Mouse (Mus musculus) MEL (cell line): ENCODE measurements around the gene Ergic1. TPM values are rescaled to one million over a fixed set of nuclear protein-coding genes. Genes with fewer than 3 reads are reported as not detected.

Source experiments
- DNase-seq: peaks from one replicate; pipeline ENCODE4 v3.0.0; 2011; ENCODE audit warnings: low read depth, low spot score
- H3K27ac ChIP-seq: 2 replicates; pipeline ENCODE4 v1.5.1; 2012; ENCODE audit warnings: low read depth, mild to moderate bottlenecking, control low read depth, low read length, moderate library complexity; ENCODE audit not compliant: control insufficient read depth
- H3K27me3 ChIP-seq, 2 experiments: fragments of 150-350 bp in 1 of 2; sonication (generic) in 1 of 2; 2 replicates each; pipeline ENCODE4 v1.6.1; 2012; ENCODE audit warnings: low read length in 2 of 2, mild to moderate bottlenecking in 2 of 2, improper control_type of control experiment in 1 of 2, moderate library complexity in 1 of 2; ENCODE audit not compliant: insufficient read depth in 2 of 2, control insufficient read depth in 1 of 2
- H3K36me3 ChIP-seq, 2 experiments: 2 replicates each; pipeline ENCODE4 v1.6.1; 2012 to 2014; ENCODE audit warnings: low read length in 2 of 2, improper control_type of control experiment in 1 of 2, inconsistent platforms in 1 of 2, mild to moderate bottlenecking in 1 of 2; ENCODE audit not compliant: insufficient read depth in 2 of 2, control insufficient read depth in 1 of 2
- H3K4me1 ChIP-seq, 2 experiments: fragments of 150-350 bp in 1 of 2; sonication (generic) in 1 of 2; 2 replicates each; pipeline ENCODE4 v1.6.1; 2012; ENCODE audit warnings: low read length in 2 of 2, improper control_type of control experiment in 1 of 2, mild to moderate bottlenecking in 1 of 2; ENCODE audit not compliant: insufficient read depth in 2 of 2, control insufficient read depth in 1 of 2
- H3K4me3 ChIP-seq, 2 experiments: fragments of 150-350 bp in 1 of 2; sonication (generic) in 1 of 2; 2 replicates each; pipeline ENCODE4 v1.5.1; 2012; ENCODE audit warnings: low read depth in 2 of 2, low read length in 2 of 2, mild to moderate bottlenecking in 2 of 2, moderate library complexity in 2 of 2, control low read depth in 1 of 2, improper control_type of control experiment in 1 of 2; ENCODE audit not compliant: control insufficient read depth in 1 of 2, insufficient read depth in 1 of 2
- H3K79me2 ChIP-seq: 2 replicates; pipeline ENCODE4 v1.6.1; 2012; ENCODE audit warnings: mild to moderate bottlenecking, low read length, moderate library complexity; ENCODE audit not compliant: control insufficient read depth, poor library complexity, insufficient read depth
- H3K9ac ChIP-seq: 2 replicates; pipeline ENCODE4 v1.6.1; 2012; ENCODE audit warnings: low read depth, mild to moderate bottlenecking, control low read depth, low read length, moderate library complexity; ENCODE audit not compliant: control insufficient read depth, poor library complexity, severe bottlenecking
- H3K9me3 ChIP-seq: fragments of 150-350 bp; sonication (generic); replicated peaks from 2 replicates; pipeline ENCODE4 v1.6.1; 2012; ENCODE audit warnings: mild to moderate bottlenecking, low read length, improper control_type of control experiment, moderate library complexity; ENCODE audit not compliant: insufficient read depth
- BHLHE40 ChIP-seq: IDR thresholded peaks from 2 replicates; pipeline ENCODE4 v1.6.1; 2012; ENCODE audit warnings: low read depth, mild to moderate bottlenecking, inconsistent platforms, low read length, improper control_type of control experiment, borderline replicate concordance
- CTCF ChIP-seq, 3 experiments: IDR thresholded peaks in 2 of 3; conservative IDR thresholded peaks in 1 of 3; 2 replicates each; pipeline ENCODE4 v1.5.1; 2011 to 2012; ENCODE audit warnings: low read length in 3 of 3, low read depth in 2 of 3, mild to moderate bottlenecking in 2 of 3, improper control_type of control experiment in 1 of 3, inconsistent platforms in 1 of 3, mixed read lengths in 1 of 3, moderate library complexity in 1 of 3; ENCODE audit not compliant: control insufficient read depth in 1 of 3, insufficient read depth in 1 of 3, poor library complexity in 1 of 3, severe bottlenecking in 1 of 3
- ELF1 ChIP-seq: IDR thresholded peaks from 2 replicates; pipeline ENCODE4 v1.6.1; 2014; ENCODE audit warnings: low read depth, mild to moderate bottlenecking, inconsistent platforms, low read length, improper control_type of control experiment, moderate library complexity
- EP300 ChIP-seq, 2 experiments: IDR thresholded peaks; 2 replicates each; pipeline ENCODE4 v1.6.1; 2011; ENCODE audit warnings: improper control_type of control experiment in 2 of 2, low read length in 2 of 2, low read depth in 1 of 2, mild to moderate bottlenecking in 1 of 2
- ETS1 ChIP-seq: IDR thresholded peaks from 2 replicates; pipeline ENCODE4 v1.6.1; 2012; ENCODE audit warnings: low read depth, mild to moderate bottlenecking, inconsistent platforms, low read length, improper control_type of control experiment, moderate library complexity
- GATA1 ChIP-seq: IDR thresholded peaks from 2 replicates; pipeline ENCODE4 v1.6.1; 2011; ENCODE audit warnings: low read depth, low read length, improper control_type of control experiment
- JUND ChIP-seq: IDR thresholded peaks from 2 replicates; pipeline ENCODE4 v1.6.1; 2011; ENCODE audit warnings: low read depth, mild to moderate bottlenecking, improper control_type of control experiment, low read length
- MAFK ChIP-seq: IDR thresholded peaks from 2 replicates; pipeline ENCODE4 v1.6.1; 2011; ENCODE audit warnings: low read depth, mild to moderate bottlenecking, low read length, improper control_type of control experiment, borderline replicate concordance
- MEF2A ChIP-seq: IDR thresholded peaks from 2 replicates; pipeline ENCODE4 v1.6.1; 2014; ENCODE audit warnings: low read depth, mild to moderate bottlenecking, inconsistent platforms, low read length, improper control_type of control experiment; ENCODE audit not compliant: poor library complexity, insufficient replicate concordance, severe bottlenecking; ENCODE audit errors: extremely low read depth
- MXI1 ChIP-seq: IDR thresholded peaks from 2 replicates; pipeline ENCODE4 v1.6.1; 2011; ENCODE audit warnings: mild to moderate bottlenecking, low read depth, low read length, improper control_type of control experiment
- POLR2AphosphoS5 ChIP-seq: IDR thresholded peaks from 2 replicates; pipeline ENCODE4 v1.6.1; 2012; ENCODE audit warnings: low read depth, borderline replicate concordance, mild to moderate bottlenecking, inconsistent platforms, low read length, moderate library complexity, mixed read lengths
- RAD21 ChIP-seq: IDR thresholded peaks from 2 replicates; pipeline ENCODE4 v1.6.1; 2011; ENCODE audit warnings: mild to moderate bottlenecking, low read depth, low read length, improper control_type of control experiment
- RCOR1 ChIP-seq: IDR thresholded peaks from 2 replicates; pipeline ENCODE4 v1.6.1; 2012; ENCODE audit warnings: low read depth, mild to moderate bottlenecking, inconsistent platforms, low read length, improper control_type of control experiment
- TBP ChIP-seq: IDR thresholded peaks from 2 replicates; pipeline ENCODE4 v1.8.0; 2011; ENCODE audit warnings: low read depth, low read length, improper control_type of control experiment
- UBTF ChIP-seq: IDR thresholded peaks from 2 replicates; pipeline ENCODE4 v1.6.1; 2012; ENCODE audit warnings: low read depth, mild to moderate bottlenecking, inconsistent platforms, low read length, improper control_type of control experiment, moderate library complexity, borderline replicate concordance; ENCODE audit not compliant: insufficient read depth
- USF2 ChIP-seq, 2 experiments: IDR thresholded peaks; 2 replicates each; pipeline ENCODE4 v1.6.1; 2011 to 2012; ENCODE audit warnings: improper control_type of control experiment in 2 of 2, low read length in 2 of 2, borderline replicate concordance in 1 of 2, inconsistent platforms in 1 of 2, low read depth in 1 of 2, mild to moderate bottlenecking in 1 of 2; ENCODE audit not compliant: insufficient read depth in 1 of 2
- ZC3H11A ChIP-seq: IDR thresholded peaks from 2 replicates; pipeline ENCODE4 v1.6.1; 2012; ENCODE audit warnings: low read depth, mild to moderate bottlenecking, inconsistent platforms, low read length, improper control_type of control experiment
- polyA plus RNA-seq, 2 experiments: library from polyadenylated mRNA; stranded (reverse) in 1 of 2; unstranded in 1 of 2; fragments of >175 nt in 1 of 2; fragments of >200 nt in 1 of 2; gene quantifications; 2 replicates each; pipeline versions ENCODE4 v1.2.1 to v1.2.4; 2012; ENCODE audit warnings: low replicate concordance in 2 of 2, low read depth in 1 of 2; ENCODE audit not compliant: insufficient read length in 2 of 2, insufficient read depth in 1 of 2, missing spikeins in 1 of 2
- total RNA-seq: library from RNA; depleted of rRNA; stranded (reverse); fragments of 300-350 nt; gene quantifications from 2 replicates; pipeline ENCODE4 v1.2.3, GENCODE M21; 2012

Ergic1 gene
- total and polyA plus RNA-seq, 3 experiments: 78.5 to 730 (median 95.6) TPM

DNA sequence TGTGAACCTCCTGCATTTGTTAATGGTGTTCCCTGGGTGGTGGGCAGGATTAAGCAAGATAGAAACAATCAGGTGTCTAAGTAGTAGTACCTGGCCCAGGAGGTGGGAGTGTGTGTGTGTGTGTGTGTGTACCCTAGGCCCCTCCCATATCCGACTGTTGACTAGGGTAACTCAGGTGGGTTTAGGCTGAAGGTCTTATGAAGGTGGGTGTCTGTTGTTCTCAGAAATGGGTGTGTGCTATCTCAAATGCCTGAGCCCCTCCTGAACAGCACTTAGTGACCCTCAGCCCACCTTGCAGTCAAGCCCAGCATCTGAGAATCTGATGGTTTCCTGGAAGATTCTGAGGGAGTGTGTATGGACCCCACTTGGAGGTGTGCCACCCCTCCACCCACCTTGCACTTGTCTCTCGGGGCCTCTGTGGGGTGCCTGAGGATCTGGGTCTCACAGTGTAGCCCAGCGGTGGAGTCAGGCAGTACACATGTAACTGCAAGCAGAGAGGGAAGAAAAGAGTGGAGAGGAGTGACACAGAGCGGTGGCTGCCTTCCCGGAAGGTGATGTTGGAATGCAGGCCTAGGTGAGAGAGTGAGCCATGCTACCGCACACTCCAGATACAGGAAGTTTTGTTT lies 35.7 kb downstream of the Ergic1 start:
- peaks cover 0 to 10% of the 10 kb centered on the region in 2 experiments; a peak in 1 of 4 replicates for H3K36me3 ChIP-seq
- H3K4me1 ChIP-seq: peaks cover 8 to 22% of the 10 kb centered on the region in 2 experiments; a peak in 3 of 4 replicates
- no peaks in the 10 kb centered on the region for H3K79me2 ChIP-seq
- no peaks in the 10 kb centered on the region for H3K9me3 ChIP-seq
- H3K27ac ChIP-seq: no peak overlapping the region
- H3K4me3 ChIP-seq: no peak overlapping the region
- no peak for TF ChIP-seq ZC3H11A
- no peak for TF ChIP-seq MXI1
- no peak for TF ChIP-seq RCOR1
- no peak for TF ChIP-seq MEF2A
- TF ChIP-seq JUND: no peak
- no peak for TF ChIP-seq UBTF
- TF ChIP-seq TBP: no peak
- TF ChIP-seq ELF1: no peak
- TF ChIP-seq EP300 (IDR thresholded peaks at IDR 0.05; ENCODE audit: low read depth in 1 of 2, low read length in 2 of 2): no peak
- no peak for TF ChIP-seq ETS1
- no peak for TF ChIP-seq BHLHE40
- no peak for TF ChIP-seq CTCF (IDR thresholded peaks at IDR 0.05 in 2 of 3, conservative IDR thresholded peaks at IDR 0.05 in 1 of 3; ENCODE audit: control insufficient read depth in 1 of 3, insufficient read depth in 1 of 3, low read depth in 2 of 3, low read length in 3 of 3, poor library complexity in 1 of 3, severe bottlenecking in 1 of 3)
- no peak for TF ChIP-seq USF2 (IDR thresholded peaks at IDR 0.05; ENCODE audit: borderline replicate concordance in 1 of 2, insufficient read depth in 1 of 2, low read depth in 1 of 2, low read length in 2 of 2)
- no peak for TF ChIP-seq RAD21
- no peak for TF ChIP-seq GATA1
- TF ChIP-seq MAFK: no peak
- no peaks in the 10 kb centered on the region for H3K27me3 ChIP-seq
- H3K9ac ChIP-seq: no peak overlapping the region
- no peak for DNase-seq

DNA sequence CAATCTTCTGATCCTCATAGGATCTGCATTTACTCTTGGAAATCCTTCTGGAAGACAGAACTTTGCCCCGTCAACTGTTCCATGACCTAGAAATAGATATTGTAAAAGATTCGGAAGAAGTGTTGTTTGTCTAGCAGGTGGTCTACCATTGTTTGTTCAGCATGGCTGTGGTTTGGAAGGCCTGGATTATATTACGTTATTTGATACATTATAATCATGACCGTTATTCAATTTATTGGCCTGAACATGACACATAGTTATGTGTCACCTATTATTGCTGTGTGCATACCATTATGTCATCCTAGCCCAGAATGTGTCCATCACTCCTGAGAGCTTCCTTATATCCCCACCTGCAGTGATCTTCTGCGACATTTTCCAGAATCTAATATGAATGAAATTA lies 37.6 kb downstream of the Ergic1 start:
- no peak for TF ChIP-seq POLR2AphosphoS5
- H3K4me3 ChIP-seq: no peak overlapping the region
- no peak overlapping the region for H3K9ac ChIP-seq
- H3K27me3 ChIP-seq: no peaks in the 10 kb centered on the region
- H3K36me3 ChIP-seq: peaks cover 0 to 10% of the 10 kb centered on the region in 2 experiments; a peak in 2 of 4 replicates
- no peak for DNase-seq
- no peak overlapping the region for H3K27ac ChIP-seq
- H3K79me2 ChIP-seq: no peaks in the 10 kb centered on the region
- peaks cover 8 to 26% of the 10 kb centered on the region in 2 experiments; a peak in 3 of 4 replicates for H3K4me1 ChIP-seq
- no peaks in the 10 kb centered on the region for H3K9me3 ChIP-seq
